Mouse (Mus musculus) kidney, adult 9 months (tissue): ENCODE measurements at regions not wholly inside any gene's neighbourhood (a gene's known extent, or its start where the extent isn't known, plus 50 kb on each side); places are given as distances from the start of the nearest gene placed in this dataset.

Source experiments
- DNase-seq: peaks from one replicate; pipeline ENCODE4 v3.0.0; 2022

DNA sequence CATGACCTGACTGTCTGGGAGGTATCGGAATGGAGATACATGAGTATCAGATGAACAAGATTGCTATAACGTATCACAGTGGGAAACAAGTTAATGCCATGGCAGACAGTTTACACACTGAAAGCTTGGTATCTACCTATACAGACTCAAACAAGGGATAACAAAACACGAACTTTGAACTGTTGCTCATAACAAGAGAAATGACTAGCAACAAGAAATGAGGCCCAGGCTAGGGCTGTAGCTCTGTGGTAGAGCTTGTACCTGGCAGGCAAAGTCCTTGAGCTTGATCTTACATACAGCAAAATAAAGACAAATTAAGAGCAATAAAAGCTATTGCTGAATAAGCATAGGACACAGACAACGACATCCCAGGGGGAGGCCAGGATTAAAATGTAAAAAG, 172.4 kb upstream of the Pln start:
- DNase-seq, result no peak

GRCm38 (mm10) chr10:53167767-53168166, 169.7 kb upstream of the Pln start:
- DNase-seq, result no peak

DNA sequence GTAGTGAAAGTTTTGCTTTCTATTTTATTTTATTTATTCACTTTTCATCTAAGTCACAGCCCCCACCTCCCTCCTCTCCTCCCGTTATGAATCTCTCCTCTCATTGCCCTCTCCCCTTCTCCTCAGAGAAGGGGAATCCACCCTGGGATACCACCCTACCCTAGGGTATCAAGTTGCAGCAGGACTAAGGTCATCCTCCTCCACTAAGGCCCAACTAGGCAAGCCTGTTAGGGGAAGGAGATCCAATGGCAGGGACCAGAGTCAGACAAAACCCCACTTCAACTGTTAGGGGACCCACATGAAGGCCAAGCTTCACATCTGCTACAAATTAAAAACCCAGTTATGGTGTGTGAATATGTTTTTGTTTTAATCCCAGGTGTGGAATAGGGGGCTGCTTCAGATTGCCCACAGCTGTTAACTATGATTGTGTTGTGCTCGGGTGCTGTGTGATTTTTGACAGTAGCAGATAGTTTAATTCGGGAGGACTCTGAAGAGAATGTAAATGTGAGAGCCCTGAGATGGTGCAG, 163.4 kb upstream of the Pln start:
- DNase-seq, result no peak

DNA sequence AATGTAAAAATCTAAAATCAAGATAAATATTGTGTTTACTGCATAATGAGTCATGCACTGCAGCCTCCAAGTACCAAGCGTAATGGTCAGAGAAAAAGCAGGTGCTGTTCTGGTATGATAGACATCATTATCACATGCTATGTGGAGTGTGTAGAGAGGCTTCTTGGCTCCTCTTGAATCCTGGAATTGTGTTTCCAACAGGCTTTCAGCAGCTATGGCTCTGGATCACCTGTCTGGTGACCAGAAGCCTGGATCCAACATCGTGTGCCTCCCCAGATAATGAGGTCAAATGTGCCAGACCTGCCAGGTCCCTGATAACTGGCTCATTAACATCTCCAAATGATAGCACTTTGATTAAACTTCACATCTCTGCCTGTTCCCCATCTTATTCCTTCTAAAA, 161.5 kb upstream of the Pln start:
- no peak for DNase-seq

DNA sequence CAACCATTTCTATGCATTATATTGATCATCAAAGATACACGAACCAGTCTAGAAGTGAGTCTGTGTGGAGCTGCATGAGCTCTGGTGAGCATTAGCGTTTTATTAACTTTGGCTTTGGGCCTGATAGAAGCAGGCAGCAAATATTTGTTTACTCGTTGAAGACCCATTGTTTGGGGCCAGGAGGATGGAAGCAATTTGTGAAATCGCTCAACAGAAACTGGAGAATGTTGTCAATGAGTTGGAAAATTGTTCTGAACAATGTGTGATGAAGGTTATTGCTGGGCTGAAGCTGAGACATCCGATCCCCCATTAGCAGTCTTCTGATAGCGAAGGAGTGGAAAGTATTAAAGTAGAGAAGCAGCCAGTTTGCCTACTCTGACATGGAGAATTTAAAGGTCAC, 158.9 kb upstream of the Pln start:
- no peak for DNase-seq

DNA sequence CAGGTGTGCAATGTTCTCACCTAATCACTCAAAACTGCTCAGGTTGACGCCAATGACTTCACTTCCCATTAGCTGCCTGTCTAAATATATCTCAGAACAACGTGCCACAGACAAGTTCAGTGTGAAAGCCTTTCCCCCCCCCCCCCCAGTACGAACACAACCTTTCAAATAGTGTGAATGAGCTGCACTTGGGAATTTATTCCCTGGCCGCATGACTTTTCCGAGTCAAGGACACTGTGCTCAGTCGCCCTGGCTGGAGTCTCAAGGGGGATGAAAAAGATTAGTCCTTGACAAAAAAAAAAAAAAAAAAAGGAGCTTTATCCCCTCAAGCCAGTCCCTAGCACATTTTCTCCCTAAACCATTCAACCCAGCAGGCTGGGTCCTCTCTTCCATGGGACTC, 158.4 kb upstream of the Pln start:
- no peak for DNase-seq

DNA sequence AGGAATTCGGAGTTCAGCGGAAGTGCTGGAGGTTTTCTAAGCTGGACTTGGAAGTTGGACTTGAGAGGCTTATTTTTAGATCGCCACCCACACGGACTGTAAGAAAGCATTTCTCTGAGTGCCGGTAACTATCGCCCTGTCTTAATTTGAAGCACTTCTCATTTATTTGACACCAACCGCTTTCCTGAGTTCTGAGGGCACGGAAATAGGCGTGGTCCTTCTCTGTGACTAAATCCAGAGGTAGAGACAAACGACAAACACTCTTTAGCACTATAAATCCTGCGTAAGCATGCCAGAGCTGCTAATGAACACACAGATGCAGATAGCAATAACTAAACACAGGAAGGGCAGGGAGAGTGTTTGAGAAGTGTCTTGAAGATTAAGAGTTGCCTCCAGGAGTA, 156.7 kb upstream of the Pln start:
- no peak for DNase-seq

DNA sequence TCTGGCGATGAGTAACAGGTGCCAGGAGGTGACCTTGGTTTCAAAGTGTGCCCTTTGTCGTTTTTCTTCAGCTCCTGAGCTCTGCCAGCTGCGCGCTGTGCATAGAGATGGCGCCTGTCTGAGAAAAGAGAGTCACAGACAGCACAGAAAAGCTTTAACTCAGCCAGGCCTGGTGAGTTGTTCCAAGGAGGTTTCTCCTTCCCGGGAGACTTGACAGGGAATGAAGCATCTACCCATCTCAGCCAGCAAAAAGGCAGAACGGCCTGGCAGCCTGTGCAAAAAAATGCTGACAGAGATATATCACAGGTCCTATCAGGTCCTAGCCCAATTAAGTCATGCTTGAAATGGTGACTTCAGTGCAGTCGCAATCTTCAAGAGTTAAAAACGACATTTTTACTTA, 156.1 kb upstream of the Pln start:
- DNase-seq, result no peak

GRCm38 (mm10) chr10:53208466-53208865, 129.0 kb upstream of the Pln start:
- peak; percentile 67 for DNase-seq

- DNase-seq, result peak; percentile 60
These were observed 127.6 kb upstream of the Pln start for GRCm38 (mm10) chr10:53209916-53210315.
